Mouse (Mus musculus) heart, postnatal 36 days (tissue): ENCODE results near the gene Zfp286. TPM values are rescaled to one million over a fixed set of nuclear protein-coding genes. Genes with fewer than 3 reads are reported as not detected.

ENCODE experiments used
- DNase-seq, 2 experiments: peaks; one replicate each; pipeline ENCODE4 v3.0.0; 2021 to 2022
- intact Hi-C: fragments of 180-260 bp; cut with DNase I; formaldehyde crosslinking; loops from one replicate; pipeline ENCODE4 v1.15.1; 2025
- total RNA-seq, 2 experiments: library from RNA; stranded (reverse); gene quantifications; 2 replicates each; pipeline ENCODE4 v1.2.3; 2021

Gene Zfp286
- total RNA-seq: 1 to 10 TPM in 1 of 2 experiments, under 1 TPM in 1; 0.70 to 1.1 TPM

GRCm38 (mm10) chr11:62788935-62789616 is at the start of gene Zfp286:
Gene Zfp286, minus strand, starts transcription at chr11:62789462.
- intact Hi-C loops: no loop called here
- DNase-seq: peak; percentile 70 to 75

GRCm38 (mm10) chr11:62831906-62832305 is 42.6 kb upstream of the Zfp286 start:
- no peak for DNase-seq
- intact Hi-C loops: no loop called here

- intact Hi-C loops: no loop called here
- no peak for DNase-seq
Measured at GRCm38 (mm10) chr11:62830387-62830786, 41.1 kb upstream of the Zfp286 start.

- no peak for DNase-seq
Measured at GRCm38 (mm10) chr11:62827911-62828310, 38.6 kb upstream of the Zfp286 start.

GRCm38 (mm10) chr11:62827135-62827534 is 37.9 kb upstream of the Zfp286 start:
- intact Hi-C loops: no loop called here
- DNase-seq: no peak

More at GRCm38 (mm10) chr11:62827911-62828310, 38.6 kb upstream of the Zfp286 start:
- intact Hi-C loops: no loop called here

GRCm38 (mm10) chr11:62826106-62826733 is 37.0 kb upstream of the Zfp286 start:
- intact Hi-C loops: no loop called here
- DNase-seq: no peak

GRCm38 (mm10) chr11:62825222-62826105 is 36.2 kb upstream of the Zfp286 start:
- DNase-seq: no peak
- intact Hi-C loops: no loop called here

GRCm38 (mm10) chr11:62824211-62824610 is 34.9 kb upstream of the Zfp286 start:
- DNase-seq: no peak
- intact Hi-C loops: loop anchor here (5.0 kb wide), 1 partner anchor 313 kb away; no protein-coding TSS in a partner anchor

GRCm38 (mm10) chr11:62821893-62822292 is 32.6 kb upstream of the Zfp286 start:
- peak; percentile 24 to 31 for DNase-seq

GRCm38 (mm10) chr11:62820661-62821437 is 31.6 kb upstream of the Zfp286 start:
- peak; percentile 36 to 48 for DNase-seq
- intact Hi-C loops: loop anchor here (2.0 to 5.0 kb wide), 3 partner anchors 26 to 316 kb away; partner anchors contain the start of genes Fbxw10 and Tvp23b

More at GRCm38 (mm10) chr11:62821893-62822292, 32.6 kb upstream of the Zfp286 start:
- intact Hi-C loops: loop anchor here (2.0 to 5.0 kb wide), 3 partner anchors 25 to 315 kb away; partner anchors contain the start of genes Fbxw10 and Tvp23b

- intact Hi-C loops: loop anchor here (2.0 to 5.0 kb wide), 3 partner anchors 27 to 317 kb away; partner anchors contain the start of genes Fbxw10 and Tvp23b
- peak; percentile 76 to 81 for DNase-seq
Measured at GRCm38 (mm10) chr11:62820059-62820541, 30.8 kb upstream of the Zfp286 start, which contains the start of gene Trim16. Gene Trim16, plus strand, starts transcription at chr11:62820231.

- intact Hi-C loops: no loop called here
- no peak for DNase-seq
Measured at GRCm38 (mm10) chr11:62819059-62819686, 29.9 kb upstream of the Zfp286 start.

- DNase-seq: no peak
- intact Hi-C loops: no loop called here
Measured at GRCm38 (mm10) chr11:62816591-62816990, 27.3 kb upstream of the Zfp286 start.

- no peak for DNase-seq
- intact Hi-C loops: no loop called here
Measured at GRCm38 (mm10) chr11:62815438-62815837, 26.2 kb upstream of the Zfp286 start.

- intact Hi-C loops: loop anchor here (5.0 kb wide), 1 partner anchor 33 kb away; the partner anchor contains the start of gene Fbxw10
- DNase-seq: no peak
Measured at GRCm38 (mm10) chr11:62814625-62815024, 25.4 kb upstream of the Zfp286 start.

GRCm38 (mm10) chr11:62813970-62814624 is 24.8 kb upstream of the Zfp286 start:
- DNase-seq: no peak
- intact Hi-C loops: loop anchor here (5.0 kb wide), 1 partner anchor 33 kb away; the partner anchor contains the start of gene Fbxw10

- no peak for DNase-seq
- intact Hi-C loops: loop anchor here (5.0 kb wide), 1 partner anchor 34 kb away; the partner anchor contains the start of gene Fbxw10
Measured at GRCm38 (mm10) chr11:62813497-62813896, 24.2 kb upstream of the Zfp286 start.

- intact Hi-C loops: loop anchor here (5.0 kb wide), 1 partner anchor 35 kb away; the partner anchor contains the start of gene Fbxw10
- no peak for DNase-seq
Measured at GRCm38 (mm10) chr11:62812268-62812667, 23.0 kb upstream of the Zfp286 start.
